Mouse (Mus musculus) lung, postnatal 0 days (tissue): ENCODE results near the gene Ddr2. TPM values are rescaled to one million over a fixed set of nuclear protein-coding genes. Genes with fewer than 3 reads are reported as not detected.
A peak's percentile ranks its signal among the peaks of the same experiment; 100 is the strongest.

Experiments
- ATAC-seq: fragments of 200-750 bp; cut with Nextera tagmentation; 2 replicates; pipeline ENCODE4 v1.8.0; 2017; ENCODE audit warnings: moderate library complexity
- DNase-seq: peaks from one replicate; pipeline ENCODE4 v3.0.0-alpha.2; 2016; ENCODE audit warnings: low spot score
- H3K27ac ChIP-seq: fragments of 300-500 bp; sonication (generic); 2 replicates; pipeline ENCODE4 v1.5.1; 2014; ENCODE audit warnings: antibody characterized with exemption, mild to moderate bottlenecking, low read length, mixed read lengths
- H3K27me3 ChIP-seq: fragments of 300-500 bp; sonication (generic); replicated peaks from 2 replicates; pipeline ENCODE4 v1.6.1; 2014; ENCODE audit warnings: low read length, mixed read lengths; ENCODE audit not compliant: insufficient read depth
- H3K36me3 ChIP-seq: fragments of 300-500 bp; sonication (generic); 2 replicates; pipeline ENCODE4 v1.6.1; 2014; ENCODE audit warnings: low read length, mixed read lengths; ENCODE audit not compliant: insufficient read depth
- H3K4me1 ChIP-seq: fragments of 300-500 bp; sonication (generic); 2 replicates; pipeline ENCODE4 v1.6.1; 2014; ENCODE audit warnings: antibody characterized with exemption, low read depth, low read length, mixed read lengths; ENCODE audit not compliant: insufficient read depth
- H3K4me2 ChIP-seq: fragments of 300-500 bp; sonication (generic); replicated peaks from 2 replicates; pipeline ENCODE4 v1.6.1; 2014; ENCODE audit warnings: low read depth, mild to moderate bottlenecking, low read length, moderate library complexity, mixed read lengths
- H3K4me3 ChIP-seq: fragments of 300-500 bp; sonication (generic); 2 replicates; pipeline ENCODE4 v1.5.1; 2014; ENCODE audit warnings: low read depth, low read length
- H3K9ac ChIP-seq: fragments of 300-500 bp; sonication (generic); replicated peaks from 2 replicates; pipeline ENCODE4 v1.6.1; 2014; ENCODE audit warnings: low read depth, mild to moderate bottlenecking
- H3K9me3 ChIP-seq: fragments of 300-500 bp; sonication (generic); 2 replicates; pipeline ENCODE4 v1.6.1; 2016; ENCODE audit warnings: low read length, mixed read lengths
- CTCF ChIP-seq: IDR thresholded peaks from 2 replicates; pipeline ENCODE4 v1.5.1; 2016; ENCODE audit warnings: antibody characterized with exemption, mild to moderate bottlenecking
- EP300 ChIP-seq: IDR thresholded peaks from 2 replicates; pipeline ENCODE4 v1.6.1; 2016; ENCODE audit warnings: antibody characterized with exemption, mild to moderate bottlenecking, control low read depth
- WGBS: fragments of 180-500 bp; shearing (Covaris S2); extraction: QIAGEN DNeasy Blood & Tissue Kit; methylation state at CpG from one replicate; pipeline ENCODE4 v1.1.7; 2014; 5-methylcytosine and 5-hydroxymethylcytosine counted together
- polyA plus RNA-seq: library from polyadenylated mRNA; unstranded; fragments of >200 nt; fragmentation: Nextera tagmentation; extraction: Ambion mirVana; gene quantifications from 2 replicates; pipeline ENCODE4 v1.2.1, GENCODE M21; 2015

Gene Ddr2
- polyA plus RNA-seq, 1 experiment from 2014 or later = 20.6 TPM

GRCm38 (mm10) chr1:170150870-170151269 is 40.3 kb upstream of the Ddr2 start:
- H3K36me3 ChIP-seq = 0 out of 2 replicates have a peak, but pooled peaks cover 4% of the 10 kb centered on the region
- ATAC-seq = no peak
- 79% methylated on average over 6 of the region's 6 CpGs for WGBS
- no peak overlapping the region for H3K27ac ChIP-seq
- H3K4me1 ChIP-seq = no peaks in the 10 kb centered on the region
- TF ChIP-seq EP300 (no peak), CTCF (no peak)
- no peaks in the 10 kb centered on the region for H3K9me3 ChIP-seq
- H3K4me2 ChIP-seq = no peak overlapping the region
- DNase-seq = no peak
- H3K27me3 ChIP-seq = no peaks in the 10 kb centered on the region
- no peak overlapping the region for H3K4me3 ChIP-seq
- no peak overlapping the region for H3K9ac ChIP-seq

GRCm38 (mm10) chr1:170149756-170150155 is 39.2 kb upstream of the Ddr2 start:
- DNase-seq (no peak), ATAC-seq (no peak)
- no peak overlapping the region for H3K4me2 ChIP-seq
- H3K27ac ChIP-seq = no peak overlapping the region
- no peak overlapping the region for H3K4me3 ChIP-seq
- H3K9me3 ChIP-seq = no peaks in the 10 kb centered on the region
- 76% methylated on average over 4 of the region's 4 CpGs for WGBS
- H3K4me1 ChIP-seq = no peaks in the 10 kb centered on the region
- H3K36me3 ChIP-seq = 0 out of 2 replicates have a peak, but pooled peaks cover 4% of the 10 kb centered on the region
- TF ChIP-seq CTCF (no peak), EP300 (no peak)
- H3K9ac ChIP-seq = no peak overlapping the region
- H3K27me3 ChIP-seq = no peaks in the 10 kb centered on the region

GRCm38 (mm10) chr1:170148536-170148935 is 38.0 kb upstream of the Ddr2 start:
- Histone ChIP-seq H3K9me3 (no peaks in the 10 kb centered on the region), H3K4me3 (no peak overlapping the region), H3K4me2 (no peak overlapping the region), H3K4me1 (no peaks in the 10 kb centered on the region), H3K27ac (no peak overlapping the region), H3K27me3 (no peaks in the 10 kb centered on the region), H3K36me3 (0 out of 2 replicates have a peak, but pooled peaks cover under 1% of the 10 kb centered on the region), H3K9ac (no peak overlapping the region)
- no peak for ATAC-seq
- WGBS = 75% methylated on average over 6 of the region's 6 CpGs
- DNase-seq = no peak
- TF ChIP-seq CTCF (no peak), EP300 (no peak)

GRCm38 (mm10) chr1:170147651-170148448 is 37.3 kb upstream of the Ddr2 start:
- Histone ChIP-seq H3K27ac (no peak overlapping the region), H3K4me3 (no peak overlapping the region), H3K9ac (no peak overlapping the region), H3K4me1 (no peaks in the 10 kb centered on the region), H3K4me2 (no peak overlapping the region), H3K27me3 (no peaks in the 10 kb centered on the region), H3K9me3 (no peaks in the 10 kb centered on the region), H3K36me3 (no peaks in the 10 kb centered on the region; the same call in 1 of the 2 replicates)
- DNase-seq = no peak
- 0 out of 2 replicates have a peak, but pooled peaks have one; percentile 19 for ATAC-seq
- TF ChIP-seq CTCF (no peak), EP300 (no peak)
- WGBS = 70% methylated on average over 9 of the region's 9 CpGs

- Histone ChIP-seq H3K4me1 (no peaks in the 10 kb centered on the region), H3K4me3 (no peak overlapping the region), H3K27me3 (no peaks in the 10 kb centered on the region), H3K4me2 (no peak overlapping the region), H3K9ac (no peak overlapping the region), H3K9me3 (no peaks in the 10 kb centered on the region), H3K27ac (no peak overlapping the region), H3K36me3 (peaks cover 6% of the 10 kb centered on the region; the same call in 1 of the 2 replicates)
- WGBS = 83% methylated on average over 4 of the region's 4 CpGs
- DNase-seq (no peak), ATAC-seq (no peak)
- TF ChIP-seq CTCF (no peak), EP300 (no peak)
Measured at GRCm38 (mm10) chr1:170145606-170146005, 35.0 kb upstream of the Ddr2 start.

GRCm38 (mm10) chr1:170142256-170142871 is 31.8 kb upstream of the Ddr2 start:
- Histone ChIP-seq H3K36me3 (peaks cover 9% of the 10 kb centered on the region; the same call in 1 of the 2 replicates), H3K4me2 (no peak overlapping the region), H3K27ac (no peak overlapping the region), H3K4me3 (no peak overlapping the region), H3K9me3 (no peaks in the 10 kb centered on the region), H3K9ac (no peak overlapping the region), H3K4me1 (no peaks in the 10 kb centered on the region), H3K27me3 (no peaks in the 10 kb centered on the region)
- WGBS = 93% methylated on average over 8 of the region's 8 CpGs
- DNase-seq (no peak), ATAC-seq (no peak)
- no peak for TF ChIP-seq CTCF
- TF ChIP-seq EP300 = no peak
